Mouse (Mus musculus) bone marrow, adult 2 months (tissue): ENCODE results near the gene Pcnx4.

Experiments used
- CTCF ChIP-seq: fragments of 200-500 bp; IDR thresholded peaks from 2 replicates; pipeline ENCODE4 v1.5.1; 2011; ENCODE audit warnings: low read length, control low read depth; ENCODE audit not compliant: control insufficient read depth, insufficient read depth
- POLR2A ChIP-seq: fragments of 200-500 bp; IDR thresholded peaks from 2 replicates; pipeline ENCODE4 v1.6.1; 2011; ENCODE audit warnings: low read depth, mild to moderate bottlenecking, control low read depth, low read length, borderline replicate concordance; ENCODE audit not compliant: control insufficient read depth

- TF ChIP-seq POLR2A, result no peak
- no peak for TF ChIP-seq CTCF
Measured at GRCm38 (mm10) chr12:72583099-72583498, 46.9 kb downstream of the Pcnx4 start.
